Mouse (Mus musculus): ENCODE measurements around the gene Stat2.

DNA sequence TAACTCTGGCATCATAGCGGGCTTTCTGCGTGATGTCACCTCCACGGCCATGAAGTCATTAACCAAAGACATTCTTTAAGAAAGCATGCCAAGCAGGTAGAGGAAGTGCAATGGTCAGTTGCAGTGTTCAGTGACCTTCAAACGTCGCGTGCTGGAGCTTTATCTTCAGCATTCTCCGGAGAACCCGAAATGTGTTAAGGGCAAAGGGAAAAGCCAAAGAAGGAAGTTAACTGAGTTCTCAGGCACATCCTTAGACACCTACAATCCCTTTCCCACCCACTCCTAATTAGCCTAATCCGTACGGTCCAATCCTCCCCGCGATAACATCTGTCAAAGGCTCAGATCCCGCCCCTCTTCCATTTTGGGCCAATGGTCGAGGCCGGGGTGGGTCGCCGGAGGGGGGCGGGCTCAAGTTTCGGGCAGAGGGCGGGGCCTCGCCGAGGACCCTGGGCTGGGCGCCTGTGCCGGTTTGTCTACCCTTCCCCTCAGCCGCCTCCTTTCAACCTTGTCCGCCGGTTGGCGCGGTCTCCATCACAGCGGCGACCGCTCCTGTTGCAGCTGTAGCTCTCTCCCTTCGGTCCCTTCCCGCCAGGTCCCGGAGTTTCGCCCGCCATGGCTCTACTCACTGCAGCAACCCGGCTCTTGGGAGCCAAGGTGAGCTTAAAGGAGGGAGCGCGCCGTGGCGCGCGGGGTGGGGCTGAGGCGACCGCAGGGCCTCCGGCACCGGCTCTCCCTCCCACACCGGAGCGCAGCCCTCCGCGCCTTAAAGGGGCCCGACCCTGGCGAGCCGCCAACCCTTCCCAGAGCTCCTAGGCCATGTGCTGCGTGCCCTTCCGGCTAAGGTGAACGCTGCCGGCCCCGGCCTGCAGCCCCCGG lies 67.2 kb downstream of the Stat2 start, which contains the start of gene Cs:
- no peak for TF ChIP-seq CTCF (IDR thresholded peaks at IDR 0.05; ENCODE audit: low read depth)
- TF ChIP-seq EP300 (IDR thresholded peaks at IDR 0.05; ENCODE audit: low read depth) = no peak

All from heart, postnatal 0 days (tissue).